Mouse (Mus musculus): ENCODE measurements around the gene Mib2. TPM values are rescaled to one million over a fixed set of nuclear protein-coding genes. Genes with fewer than 3 reads are reported as not detected.
"Not testable (repeated sequence)": the region's sequence is repeated elsewhere in the genome, so short reads cannot be mapped to it uniquely, and the experiment has no call there.

The Mib2 gene
- polyA plus RNA-seq, 1 experiment: 90.1 TPM

GRCm38 (mm10) chr4:155696261-155697255, 27.6 kb upstream of the Mib2 start:
- TF ChIP-seq POLR2A (IDR thresholded peaks at IDR 0.05; ENCODE audit: borderline replicate concordance, extremely low read depth, low read depth, low read length) (no peak), CTCF (IDR thresholded peaks at IDR 0.05; ENCODE audit: insufficient read depth, low read length) (no peak)
- H3K4me3 ChIP-seq (replicated peaks; ENCODE audit: extremely low read depth, low read depth, low read length): no peak overlapping the region
- DNase-seq: no peak

GRCm38 (mm10) chr4:155695531-155696062, 26.6 kb upstream of the Mib2 start:
- no peak for DNase-seq
- 85% methylated on average over 4 of the region's 4 CpGs for WGBS
- Histone ChIP-seq H3K4me1 (ENCODE audit: control insufficient read depth, insufficient read depth, low read length) (peaks cover 5% of the 10 kb centered on the region; the same call in 1 of the 2 replicates), H3K4me3 (replicated peaks; ENCODE audit: extremely low read depth, low read depth, low read length) (no peak overlapping the region)
- TF ChIP-seq CTCF (IDR thresholded peaks at IDR 0.05; ENCODE audit: insufficient read depth, low read length) (no peak), POLR2A (IDR thresholded peaks at IDR 0.05; ENCODE audit: borderline replicate concordance, extremely low read depth, low read depth, low read length) (no peak)

More at GRCm38 (mm10) chr4:155696261-155697255, 27.6 kb upstream of the Mib2 start:
- 64% methylated on average over 16 of the region's 16 CpGs for WGBS
- H3K4me1 ChIP-seq (ENCODE audit: control insufficient read depth, insufficient read depth, low read length): peaks cover 5% of the 10 kb centered on the region; the same call in 1 of the 2 replicates

GRCm38 (mm10) chr4:155694482-155695401, 25.7 kb upstream of the Mib2 start:
- DNase-seq: peak; percentile 68
- no peak for TF ChIP-seq POLR2A (IDR thresholded peaks at IDR 0.05; ENCODE audit: borderline replicate concordance, extremely low read depth, low read depth, low read length)
- TF ChIP-seq CTCF (IDR thresholded peaks at IDR 0.05; ENCODE audit: insufficient read depth, low read length): peak; percentile 14; the same call in 1 of the 2 replicates
- peak overlapping the region; percentile 59 for H3K4me3 ChIP-seq (replicated peaks; ENCODE audit: extremely low read depth, low read depth, low read length)
- peaks cover 5% of the 10 kb centered on the region; the same call in 1 of the 2 replicates for H3K4me1 ChIP-seq (ENCODE audit: control insufficient read depth, insufficient read depth, low read length)
- 3% methylated on average over 91 of the region's 92 CpGs for WGBS

- DNase-seq: peak; percentile 55
- H3K4me1 ChIP-seq (ENCODE audit: control insufficient read depth, insufficient read depth, low read length): peaks cover 5% of the 10 kb centered on the region; the same call in 1 of the 2 replicates
- TF ChIP-seq CTCF (IDR thresholded peaks at IDR 0.05; ENCODE audit: insufficient read depth, low read length) (no peak), POLR2A (IDR thresholded peaks at IDR 0.05; ENCODE audit: borderline replicate concordance, extremely low read depth, low read depth, low read length) (no peak)
- WGBS: under 1% methylated on average over 32 of the region's 47 CpGs
- peak within 1 kb of the TSS; percentile 59 for H3K4me3 ChIP-seq (replicated peaks; ENCODE audit: extremely low read depth, low read depth, low read length)
These were observed 25.1 kb upstream of the Mib2 start, which contains the start of gene Fndc10 for GRCm38 (mm10) chr4:155694111-155694481. Gene Fndc10, plus strand, starts transcription at chr4:155694342.

GRCm38 (mm10) chr4:155692421-155692820, 23.4 kb upstream of the Mib2 start:
- WGBS: 93% methylated on average over 3 of the region's 3 CpGs
- no peak for DNase-seq
- TF ChIP-seq CTCF (IDR thresholded peaks at IDR 0.05; ENCODE audit: insufficient read depth, low read length): no peak
- no peak for TF ChIP-seq POLR2A (IDR thresholded peaks at IDR 0.05; ENCODE audit: borderline replicate concordance, extremely low read depth, low read depth, low read length)

GRCm38 (mm10) chr4:155690571-155691375, 21.8 kb upstream of the Mib2 start:
- no peak for DNase-seq
- TF ChIP-seq POLR2A (IDR thresholded peaks at IDR 0.05; ENCODE audit: borderline replicate concordance, extremely low read depth, low read depth, low read length) (no peak), CTCF (IDR thresholded peaks at IDR 0.05; ENCODE audit: insufficient read depth, low read length) (no peak)
- H3K4me3 ChIP-seq (replicated peaks; ENCODE audit: extremely low read depth, low read depth, low read length): no peak overlapping the region
- WGBS: 71% methylated on average over 12 of the region's 12 CpGs
- H3K4me1 ChIP-seq (ENCODE audit: control insufficient read depth, insufficient read depth, low read length): peaks cover 5% of the 10 kb centered on the region; the same call in 1 of the 2 replicates

More at GRCm38 (mm10) chr4:155692421-155692820, 23.4 kb upstream of the Mib2 start:
- H3K4me3 ChIP-seq (replicated peaks; ENCODE audit: extremely low read depth, low read depth, low read length): no peak overlapping the region
- H3K4me1 ChIP-seq (ENCODE audit: control insufficient read depth, insufficient read depth, low read length): peaks cover 5% of the 10 kb centered on the region; the same call in 1 of the 2 replicates

GRCm38 (mm10) chr4:155687764-155688163, 18.8 kb upstream of the Mib2 start:
- DNase-seq; H3K4me3 ChIP-seq (replicated peaks; ENCODE audit: extremely low read depth, low read depth, low read length); H3K4me1 ChIP-seq (ENCODE audit: control insufficient read depth, insufficient read depth, low read length): not testable (repeated sequence)
- WGBS: 66% methylated on average over 4 of the region's 4 CpGs

GRCm38 (mm10) chr4:155683670-155684277, 14.8 kb upstream of the Mib2 start:
- not testable (repeated sequence) for H3K4me3 ChIP-seq (replicated peaks; ENCODE audit: extremely low read depth, low read depth, low read length); DNase-seq; H3K4me1 ChIP-seq (ENCODE audit: control insufficient read depth, insufficient read depth, low read length)
- WGBS: 85% methylated on average over 16 of the region's 19 CpGs
